Mouse (Mus musculus): ENCODE data around the gene Syndig1l.

GRCm38 (mm10) chr12:84727434-84727833 is 28.8 kb upstream of the Syndig1l start:
- no peak for TF ChIP-seq CTCF (IDR thresholded peaks at IDR 0.05; ENCODE audit: borderline replicate concordance, control insufficient read depth, extremely low read depth, insufficient read depth, low read length, poor library complexity)
- TF ChIP-seq POLR2A (IDR thresholded peaks at IDR 0.05; ENCODE audit: control insufficient read depth, extremely low read depth, insufficient read depth, low read length, poor library complexity): no peak

Data from thymus, adult 2 months (tissue).